Mouse (Mus musculus): Measurements from ENCODE around the gene Hspb8.

DNA sequence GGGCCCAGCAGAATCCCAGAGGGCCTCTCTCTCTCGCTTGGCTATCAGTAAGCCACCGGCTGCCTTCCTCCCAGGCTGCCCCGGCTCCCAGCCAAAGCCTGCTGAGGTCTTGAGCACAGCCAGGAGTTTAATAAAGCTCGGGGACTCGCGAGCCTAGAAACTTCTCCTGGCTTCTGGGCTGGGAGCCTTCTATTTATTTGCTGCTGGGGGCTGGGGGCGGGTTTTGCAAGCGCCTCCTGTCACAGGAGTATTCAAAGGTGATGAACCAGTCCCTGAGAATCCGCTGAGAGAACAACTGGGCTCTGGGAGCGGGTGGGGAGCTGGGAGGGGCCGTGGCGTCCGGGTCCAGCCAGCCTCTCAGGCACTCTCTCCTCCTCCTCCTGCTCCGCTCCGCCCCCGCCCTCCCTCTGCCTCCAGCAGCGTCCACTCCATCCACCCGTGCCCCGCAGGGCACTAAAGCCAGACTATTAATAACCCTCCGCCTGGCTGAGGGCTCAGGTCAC lies at the start of gene Hspb8:
- TF ChIP-seq EP300 (IDR thresholded peaks at IDR 0.05), result peak; percentile 54
- TF ChIP-seq CTCF (IDR thresholded peaks at IDR 0.05), result no peak
